Mouse (Mus musculus): ENCODE data around the gene Coro2b.
"Not testable (repeated sequence)": the region's sequence is repeated elsewhere in the genome, so short reads cannot be mapped to it uniquely, and the experiment has no call there.

Coro2b gene

GRCm38 (mm10) chr9:62470398-62470797 is 66.4 kb downstream of the Coro2b start:
- DNase-seq, result peak; percentile 94

GRCm38 (mm10) chr9:62469696-62470095 is 67.1 kb downstream of the Coro2b start:
- DNase-seq, result no peak

- DNase-seq, result no peak
Observed at GRCm38 (mm10) chr9:62469143-62469542, 67.7 kb downstream of the Coro2b start.

- DNase-seq, result no peak
Observed at GRCm38 (mm10) chr9:62467413-62467784, 69.4 kb downstream of the Coro2b start.

- no peak for DNase-seq
Observed at GRCm38 (mm10) chr9:62466742-62467412, 70.0 kb downstream of the Coro2b start.

- DNase-seq, result peak; percentile 49
Observed at GRCm38 (mm10) chr9:62466053-62466452, 70.8 kb downstream of the Coro2b start.

- DNase-seq, result no peak
Observed at GRCm38 (mm10) chr9:62464727-62465126, 72.1 kb downstream of the Coro2b start.

- DNase-seq, result no peak
Observed at GRCm38 (mm10) chr9:62461766-62462165, 75.1 kb downstream of the Coro2b start.

GRCm38 (mm10) chr9:62461095-62461494 is 75.7 kb downstream of the Coro2b start:
- peak; percentile 35 for DNase-seq

- no peak for DNase-seq
Observed at GRCm38 (mm10) chr9:62460086-62460485, 76.8 kb downstream of the Coro2b start.

- DNase-seq, result no peak
Observed at GRCm38 (mm10) chr9:62458457-62458856, 78.4 kb downstream of the Coro2b start.

GRCm38 (mm10) chr9:62456015-62456414 is 80.8 kb downstream of the Coro2b start:
- peak; percentile 93 for DNase-seq

- peak; percentile 57 for DNase-seq
Observed at GRCm38 (mm10) chr9:62455210-62455969, 81.5 kb downstream of the Coro2b start.

- no peak for DNase-seq
Observed at GRCm38 (mm10) chr9:62452373-62452993, 84.4 kb downstream of the Coro2b start.

GRCm38 (mm10) chr9:62451585-62452372 is 85.1 kb downstream of the Coro2b start:
- no peak for DNase-seq

- DNase-seq, result no peak
Observed at GRCm38 (mm10) chr9:62450862-62451261, 86.0 kb downstream of the Coro2b start.

GRCm38 (mm10) chr9:62450355-62450754 is 86.5 kb downstream of the Coro2b start:
- DNase-seq, result no peak

GRCm38 (mm10) chr9:62447337-62447736 is 89.5 kb downstream of the Coro2b start:
- not testable (repeated sequence) for DNase-seq

- peak; percentile 85 for DNase-seq
Observed at GRCm38 (mm10) chr9:62438755-62439101, 98.1 kb downstream of the Coro2b start.

- no peak for DNase-seq
Observed at GRCm38 (mm10) chr9:62438085-62438754, 98.6 kb downstream of the Coro2b start.

GRCm38 (mm10) chr9:62437446-62437845 is 99.4 kb downstream of the Coro2b start:
- DNase-seq, result no peak

- peak; percentile 95 for DNase-seq
Observed at GRCm38 (mm10) chr9:62435613-62436318, 101.1 kb downstream of the Coro2b start.

Measured in lung, postnatal 36 days (tissue).